Mouse (Mus musculus) kidney, adult 2 months (tissue): ENCODE results near the gene St3gal6.

Source experiments
- CTCF ChIP-seq: fragments of 200-500 bp; conservative IDR thresholded peaks from 2 replicates; pipeline ENCODE4 v1.5.1; 2011; ENCODE audit warnings: low read depth, mild to moderate bottlenecking, control low read depth, low read length, moderate library complexity, mixed read lengths; ENCODE audit not compliant: insufficient read depth, insufficient read length
- POLR2A ChIP-seq: fragments of 200-500 bp; IDR thresholded peaks from one replicate; pipeline ENCODE4 v1.6.1; 2011; ENCODE audit warnings: low read depth, low read length, control low read depth

DNA sequence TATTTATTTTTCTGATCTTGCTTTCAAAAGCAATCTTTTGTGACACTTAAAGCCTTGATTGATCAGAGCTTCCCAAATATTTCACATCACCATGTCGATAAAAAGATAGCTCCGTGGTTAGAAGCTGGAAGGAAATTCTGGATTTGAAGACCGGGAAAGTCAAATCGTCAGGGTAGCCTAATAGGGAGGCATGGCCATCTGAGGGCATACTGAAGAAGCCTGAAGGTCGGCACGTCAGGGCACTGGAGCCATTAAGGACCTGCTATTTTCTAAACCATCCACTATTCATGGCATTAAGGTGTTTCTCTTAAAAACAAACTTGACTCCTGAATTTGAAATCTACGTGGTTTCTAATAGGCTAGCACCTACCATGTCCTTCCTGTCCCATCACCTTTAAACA, 2.1 kb downstream of the St3gal6 start:
- TF ChIP-seq POLR2A (no peak), CTCF (no peak)
